Mouse (Mus musculus): ENCODE data around the gene Gpatch2.

Gene Gpatch2

DNA sequence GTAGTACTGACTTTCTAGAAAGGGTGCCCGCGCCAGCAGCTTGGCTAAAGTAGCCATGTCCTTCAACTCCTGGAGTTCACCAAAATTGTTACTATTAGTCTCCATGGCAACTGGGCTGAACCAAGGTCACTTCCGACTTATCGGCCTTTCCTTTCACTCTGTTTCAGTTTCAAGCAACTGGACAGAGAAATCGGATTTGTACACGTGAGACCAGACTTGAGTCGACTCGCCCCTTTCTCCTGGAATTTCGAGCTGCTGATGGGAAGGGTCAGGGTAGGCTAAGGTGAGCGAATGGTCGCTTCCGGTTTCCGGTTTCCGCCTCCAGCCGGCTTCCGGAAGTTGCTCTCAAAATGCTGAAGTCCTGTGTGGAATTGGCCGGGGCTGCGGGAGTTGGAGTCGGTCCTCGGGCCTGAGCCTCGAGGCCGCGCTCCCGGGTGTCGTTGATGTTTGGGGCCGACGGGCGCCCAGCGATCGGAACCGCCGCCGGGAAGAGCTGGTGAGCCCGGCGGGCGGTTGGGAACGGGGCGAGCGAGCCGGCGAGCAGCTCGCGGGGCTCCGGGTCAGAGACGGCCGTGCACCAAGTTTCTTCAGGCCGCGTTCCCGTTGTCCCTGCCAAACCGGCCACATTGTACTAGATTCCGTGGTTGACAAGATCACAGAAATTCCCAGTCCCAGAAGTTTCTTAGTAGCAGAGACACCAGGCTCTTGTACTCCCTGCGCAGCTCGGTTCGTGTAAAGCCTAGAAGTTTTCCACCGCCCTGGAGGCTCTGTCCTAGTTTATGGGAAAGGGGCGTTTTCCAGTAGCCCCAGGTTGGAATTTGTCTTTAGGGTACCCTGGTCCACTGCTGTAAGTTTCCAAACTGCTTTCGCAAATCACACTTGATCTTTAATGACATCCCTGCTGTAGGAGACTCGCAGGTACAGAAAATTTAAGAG, at the start of gene Gpatch2, which contains the start of gene Spata17:
Gene Gpatch2, plus strand, starts transcription at position 328 of the 936 bp plus-strand sequence.
Gene Spata17, minus strand, starts transcription at position 285 of the 936 bp plus-strand sequence.
- peak; percentile 77 for DNase-seq

DNA sequence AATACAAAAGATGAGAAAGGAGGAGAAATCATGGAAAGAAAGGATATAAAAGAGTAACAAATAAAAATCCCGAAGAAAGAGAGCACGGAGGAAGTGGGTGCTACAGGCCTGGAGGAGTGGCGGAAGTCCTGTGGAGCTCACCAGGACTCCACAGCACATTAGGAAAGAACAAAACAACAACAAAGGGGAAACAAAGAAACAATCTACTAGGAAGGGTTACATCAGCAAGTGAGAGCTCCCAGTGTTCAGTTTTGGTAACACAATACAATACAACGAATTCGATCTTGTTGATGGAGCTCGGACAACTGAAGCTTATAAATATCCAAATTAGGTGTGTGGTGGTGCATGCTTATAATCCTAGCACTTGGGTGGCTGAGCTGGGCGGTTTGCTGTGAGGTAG, 45.7 kb upstream of the Gpatch2 start:
- no peak for DNase-seq

DNA sequence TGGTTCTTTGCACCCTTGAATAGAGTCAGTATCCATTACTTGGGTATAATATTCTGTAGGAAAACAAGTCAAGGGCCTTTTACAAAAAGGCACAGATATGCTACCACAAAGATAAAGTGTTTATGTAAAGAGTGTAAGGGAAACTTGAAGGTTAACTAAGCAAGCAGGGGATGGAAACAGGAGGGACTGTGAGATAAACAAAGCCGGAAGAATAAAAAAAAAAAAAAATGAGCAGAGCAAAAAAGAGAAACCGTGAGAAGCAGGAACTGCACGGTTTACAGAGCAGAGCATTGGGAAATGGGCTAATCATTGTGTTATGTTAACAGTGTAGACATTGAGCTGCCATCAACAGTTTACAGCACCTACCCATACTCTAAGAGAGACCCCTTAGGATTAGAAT, 44.9 kb upstream of the Gpatch2 start:
- DNase-seq = no peak

DNA sequence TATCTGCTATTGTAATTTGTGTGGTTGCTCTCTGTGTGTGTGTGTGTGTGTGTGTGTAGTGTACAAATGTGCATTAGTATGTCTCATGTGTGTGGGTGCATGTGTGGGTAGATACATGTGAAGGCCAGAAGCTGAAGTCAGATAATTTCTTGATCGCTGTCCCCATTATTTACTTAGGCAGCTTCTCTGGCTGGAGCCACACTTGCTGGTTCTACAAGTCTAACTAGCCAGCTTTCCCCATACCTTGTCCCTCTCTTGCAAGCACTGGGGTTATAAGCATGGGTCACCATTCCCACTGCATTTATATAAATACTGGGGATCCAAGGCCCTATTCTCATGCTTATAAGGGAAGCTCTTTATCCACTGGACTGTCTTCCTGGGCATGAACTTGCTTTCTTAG, 39.3 kb upstream of the Gpatch2 start:
- no peak for DNase-seq

DNA sequence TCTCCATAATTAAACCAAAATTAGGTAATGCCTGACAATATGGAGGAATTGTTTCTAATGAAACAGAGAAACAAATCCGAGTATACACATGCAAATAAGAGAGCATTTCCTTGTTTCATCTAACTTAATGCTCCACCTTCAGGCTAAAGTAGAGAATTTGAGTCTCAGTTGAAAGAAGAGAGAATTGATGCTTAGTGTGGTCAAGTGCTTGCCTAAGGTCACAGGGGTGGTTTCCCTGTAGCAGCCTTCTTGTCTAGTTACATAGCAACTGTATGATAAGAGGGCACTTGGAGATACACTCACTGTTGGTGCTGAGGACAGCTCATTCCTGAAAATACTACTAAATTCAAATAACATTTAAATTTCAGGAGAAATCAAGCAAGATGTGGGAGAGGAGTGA, 36.8 kb upstream of the Gpatch2 start:
- DNase-seq = no peak

DNA sequence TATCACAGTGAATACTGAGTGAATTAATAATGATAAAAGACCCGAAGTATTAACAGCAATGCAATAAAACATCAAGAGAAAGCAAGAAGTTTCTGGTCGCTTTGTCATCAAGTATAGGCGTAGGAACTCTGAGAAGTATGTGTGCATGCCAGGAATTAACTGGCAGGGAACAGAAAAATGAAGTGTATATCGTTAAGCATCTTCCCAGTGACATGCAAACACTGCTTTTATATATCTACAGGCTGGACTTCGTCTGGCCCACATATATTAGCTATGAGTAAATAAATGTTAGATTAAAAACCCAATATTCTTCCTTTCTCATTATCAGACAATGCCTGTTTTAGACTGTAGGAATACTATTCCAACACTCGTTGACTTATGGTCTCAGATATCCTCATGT, 9.8 kb upstream of the Gpatch2 start:
- DNase-seq = no peak

DNA sequence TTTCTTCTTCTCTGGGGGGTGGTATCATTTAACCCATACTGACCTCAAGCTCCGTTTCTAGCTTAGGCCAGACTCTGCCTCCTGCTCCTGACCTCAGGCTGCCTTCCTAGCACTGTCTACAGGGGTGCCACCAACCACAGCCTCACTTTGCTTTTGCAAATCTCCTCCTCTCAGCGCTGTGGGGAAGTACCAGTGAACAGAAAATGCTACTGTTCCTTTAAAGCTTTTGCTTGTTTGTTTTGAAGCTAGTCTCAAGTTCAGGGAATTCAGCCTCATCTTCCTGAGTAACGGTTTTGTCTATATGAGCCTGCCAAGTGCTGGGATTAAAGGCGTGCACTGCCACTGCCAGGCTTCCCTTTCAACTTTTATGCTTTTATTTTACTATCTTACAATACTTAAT, 5.8 kb upstream of the Gpatch2 start:
- no peak for DNase-seq

DNA sequence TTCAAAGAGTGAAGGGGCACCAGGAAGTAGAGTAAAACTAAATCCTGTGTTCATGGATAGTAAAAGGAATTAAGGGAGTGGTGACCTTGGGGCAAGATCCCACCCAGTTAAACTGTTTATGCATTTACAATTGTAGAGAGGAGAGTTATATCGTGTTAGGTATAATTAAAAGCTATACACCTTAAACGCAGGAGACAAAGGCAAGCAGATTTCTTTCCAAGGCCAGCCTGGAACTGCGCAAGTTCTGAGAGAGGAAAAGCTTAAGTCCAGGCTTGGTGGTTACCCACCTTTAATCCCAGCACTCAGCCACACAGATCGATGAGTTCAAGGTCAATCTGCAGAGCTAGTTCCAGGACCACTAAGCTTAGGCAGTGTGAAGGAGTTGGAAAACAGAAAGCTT, 4.6 kb upstream of the Gpatch2 start:
- DNase-seq = no peak

DNA sequence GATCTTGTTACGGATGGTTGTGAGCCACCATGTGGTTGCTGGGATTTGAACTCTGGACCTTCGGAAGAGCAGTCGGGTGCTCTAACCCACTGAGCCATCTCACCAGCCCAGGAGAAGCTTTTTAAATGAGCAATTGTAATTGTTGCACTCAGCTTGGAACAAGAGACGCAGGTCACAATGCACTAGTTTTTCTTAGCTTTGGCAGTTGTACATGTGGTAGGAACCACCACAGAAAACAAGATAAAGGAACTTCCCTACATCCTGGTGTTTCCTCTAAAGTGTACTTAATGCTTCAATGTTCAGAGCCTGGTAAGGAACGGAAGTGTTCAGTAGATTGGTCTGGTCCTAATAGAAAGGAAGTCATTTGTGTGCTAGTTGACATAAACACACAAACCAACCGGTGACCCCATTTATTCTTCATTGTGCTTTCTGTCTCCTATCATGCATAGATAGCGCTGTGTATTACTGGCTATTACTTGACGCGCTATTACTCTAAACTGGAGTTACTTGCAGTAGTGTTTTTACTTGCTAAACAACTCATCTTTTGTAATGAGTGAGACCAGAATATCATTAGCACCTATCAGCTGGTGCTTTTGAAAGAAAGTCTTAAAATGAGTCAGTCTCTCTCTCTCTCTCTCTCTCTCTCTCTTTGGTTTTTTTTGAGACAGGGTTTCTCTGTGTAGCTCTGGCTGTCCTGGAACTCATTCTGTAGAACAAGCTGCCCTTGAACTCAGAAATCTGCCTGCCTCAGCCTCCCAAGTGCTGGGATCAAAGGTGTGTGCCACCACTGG, 1.5 kb downstream of the Gpatch2 start:
- no peak for DNase-seq

DNA sequence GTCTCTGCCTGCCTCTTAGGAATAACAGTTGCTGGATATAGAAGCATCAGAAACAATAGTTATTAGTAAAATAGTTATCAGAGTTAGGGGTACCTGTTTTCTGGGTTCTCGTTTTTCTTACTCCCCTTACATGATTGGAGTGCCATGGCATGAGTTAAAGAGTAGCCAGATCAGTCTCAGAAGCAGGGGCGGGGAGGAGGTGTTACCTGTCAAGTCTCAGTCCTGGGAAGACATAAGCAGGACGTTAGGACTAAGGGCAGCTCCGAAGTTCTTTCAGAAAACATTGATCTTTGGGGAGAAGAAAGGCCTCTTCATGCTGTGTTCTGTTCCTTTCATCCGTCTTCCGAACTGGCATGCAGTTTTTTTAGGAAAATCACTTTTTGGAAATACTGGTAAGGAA, 5.4 kb downstream of the Gpatch2 start:
- DNase-seq = no peak

DNA sequence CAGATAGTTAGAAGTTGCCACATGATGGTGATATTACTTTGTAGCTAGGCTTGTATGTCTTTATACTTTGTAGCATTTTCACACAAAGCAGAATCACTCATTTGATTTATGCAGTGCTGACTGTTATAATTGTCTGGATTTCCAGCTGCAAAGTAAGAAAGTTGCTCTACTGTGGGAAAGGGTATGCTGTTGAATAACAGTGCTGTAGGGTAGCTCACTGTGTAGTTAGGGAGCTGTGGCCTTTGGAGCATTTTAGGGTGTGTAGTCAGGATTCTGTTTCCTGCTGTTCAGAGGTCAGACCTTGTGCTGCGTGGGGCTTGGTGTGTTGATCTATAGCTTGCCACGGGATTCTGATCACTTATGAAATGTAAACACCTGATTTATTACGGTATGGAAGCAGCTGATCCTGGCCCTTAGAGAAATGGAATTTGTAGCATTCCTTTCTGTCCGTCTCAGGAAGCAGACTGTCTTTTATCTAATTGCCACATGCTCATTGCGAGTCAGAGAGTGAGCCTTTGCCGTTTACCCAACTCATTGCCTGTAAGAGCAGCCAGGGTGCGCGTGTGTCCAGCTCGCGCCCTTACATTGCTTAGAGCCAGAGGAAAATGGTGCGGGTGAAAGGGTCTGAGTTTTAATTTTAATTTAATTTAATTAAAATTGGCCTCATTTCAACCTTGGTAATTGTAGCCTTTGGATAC, 11.2 kb downstream of the Gpatch2 start:
- DNase-seq = no peak

DNA sequence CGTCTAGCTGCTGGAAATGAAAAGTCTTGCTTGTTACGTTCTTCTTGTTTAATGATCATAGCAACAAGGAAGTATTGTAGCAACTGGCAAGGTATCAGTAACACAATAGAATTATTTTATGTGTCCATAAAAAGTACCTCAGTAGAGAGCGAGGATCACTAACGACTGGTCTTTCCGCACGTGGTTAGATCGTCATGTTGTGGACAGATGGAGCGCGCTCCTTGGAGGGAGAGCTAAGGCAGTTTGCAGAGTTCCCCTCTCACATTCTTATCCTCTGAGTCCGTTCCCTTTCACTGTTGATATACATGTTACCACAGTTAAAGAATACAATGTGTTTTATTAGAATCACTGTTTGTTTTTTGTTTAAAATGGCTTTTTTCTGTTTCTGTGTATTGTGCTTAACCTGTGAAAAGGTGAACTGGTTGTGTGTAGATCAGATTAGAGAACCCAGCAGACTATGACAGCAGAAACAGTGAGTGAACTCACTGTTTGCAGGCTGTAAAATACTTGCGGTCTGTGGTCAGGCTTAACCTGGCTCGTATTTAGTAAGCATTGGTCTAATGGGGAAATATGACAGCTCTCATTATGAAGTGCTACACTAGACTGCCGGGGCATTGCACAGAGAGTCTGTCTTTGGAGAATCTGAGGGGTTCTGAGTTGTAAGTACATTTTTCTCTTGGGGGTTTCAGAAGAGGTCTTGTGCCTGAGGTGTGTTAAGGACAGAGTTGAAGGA, 13.3 kb downstream of the Gpatch2 start:
- DNase-seq = no peak

DNA sequence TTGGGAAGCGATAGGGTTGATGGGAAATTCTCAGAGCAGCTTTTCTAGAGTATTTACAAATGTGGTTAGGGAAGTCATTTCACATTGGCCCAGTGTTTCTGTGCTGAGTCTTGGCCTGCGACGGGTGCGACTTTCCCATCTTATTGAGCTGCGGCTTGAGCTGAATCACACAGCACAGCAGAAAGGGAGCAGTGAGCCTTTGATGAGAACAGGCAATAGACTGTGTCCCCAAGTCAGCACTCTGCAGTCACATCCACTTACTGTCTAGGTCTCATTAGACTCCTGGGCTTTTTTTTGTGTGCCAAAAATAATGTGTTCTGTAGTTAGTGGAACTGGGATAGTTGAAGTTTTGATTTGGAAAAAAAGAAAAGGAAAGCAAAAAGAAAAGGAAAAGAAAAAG, 14.9 kb downstream of the Gpatch2 start:
- no peak for DNase-seq

DNA sequence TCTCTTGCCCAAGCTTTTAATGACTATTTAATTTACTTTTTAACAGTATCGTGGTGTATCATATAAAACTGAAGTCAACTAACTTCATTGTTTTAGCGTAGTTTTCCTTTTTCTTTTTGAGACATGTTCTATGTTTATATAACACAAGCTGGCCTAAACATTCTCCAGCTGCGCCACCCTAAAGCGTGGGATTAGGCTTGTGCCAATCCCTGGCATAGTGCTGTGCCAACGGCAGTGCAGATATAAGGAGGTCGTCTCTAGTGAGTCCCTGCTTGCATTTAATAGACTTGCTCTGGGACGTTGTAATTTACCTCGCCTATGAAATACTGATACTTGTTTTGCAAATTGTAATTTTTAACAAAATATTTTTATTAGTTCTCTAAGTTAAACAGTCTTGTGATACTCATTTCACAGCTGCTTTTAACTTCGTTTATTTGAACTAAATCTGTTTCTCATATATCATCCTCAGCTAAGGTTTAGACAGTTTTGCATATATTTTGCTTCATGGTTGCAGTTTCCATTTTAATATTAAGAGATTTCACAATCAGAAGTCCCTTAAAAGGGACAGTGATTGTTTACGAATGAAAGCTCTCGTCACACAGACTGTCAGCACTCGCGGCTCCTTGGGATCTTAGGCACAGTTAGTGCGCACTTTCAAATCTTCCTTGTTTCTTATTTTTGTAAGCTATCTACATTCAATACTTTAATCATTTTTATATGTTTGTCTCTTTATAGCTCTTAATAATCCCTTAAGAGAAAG, 17.1 kb downstream of the Gpatch2 start:
- no peak for DNase-seq

DNA sequence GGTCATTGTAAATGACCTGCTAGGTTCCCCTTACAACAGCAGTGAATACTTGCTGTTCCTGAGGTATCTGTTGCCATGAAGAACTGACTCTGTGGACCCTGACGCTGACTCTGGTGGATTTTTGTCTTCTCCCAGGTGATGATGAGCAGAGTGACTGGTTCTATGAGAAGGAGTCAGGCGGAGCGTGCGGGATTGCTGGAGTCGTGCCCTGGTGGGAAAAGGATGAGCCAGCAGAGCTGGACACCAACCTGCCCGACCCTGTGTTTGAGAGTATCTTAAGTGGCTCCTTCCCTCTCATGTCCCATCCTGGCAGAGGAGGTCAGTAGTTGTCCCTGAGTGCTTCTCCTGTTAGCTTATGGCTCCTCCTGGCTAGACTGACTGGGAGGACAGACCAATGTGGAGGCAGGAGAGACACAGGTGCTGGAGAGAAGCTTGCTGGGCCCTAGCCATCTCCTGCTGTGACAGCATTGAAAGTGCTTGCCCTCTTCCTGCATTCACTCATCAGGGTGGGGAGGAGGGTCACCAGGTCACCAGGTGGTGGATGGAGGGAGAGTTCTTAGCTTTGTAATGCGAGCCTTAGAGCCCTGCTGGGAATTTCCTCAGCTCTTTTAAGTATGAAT, 17.8 kb downstream of the Gpatch2 start:
- no peak for DNase-seq

DNA sequence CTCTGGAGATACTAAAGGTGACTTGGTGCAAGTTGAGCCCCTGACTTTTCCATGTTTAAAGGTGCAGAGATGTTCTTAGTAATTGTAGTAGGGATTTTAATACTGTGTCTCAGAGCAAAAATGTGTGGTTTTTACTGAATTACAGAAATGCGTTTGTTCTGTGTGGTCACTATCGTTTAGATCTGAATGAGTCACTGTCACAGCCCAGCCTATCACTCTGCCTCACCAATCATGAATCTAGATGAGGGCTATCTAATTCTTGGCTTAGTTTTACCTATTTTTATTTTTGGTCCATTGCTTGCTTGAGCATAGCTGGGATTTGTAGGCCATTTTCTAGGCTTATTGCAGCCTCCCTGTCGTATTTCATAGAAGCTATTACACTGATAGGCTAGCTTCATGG, 19.9 kb downstream of the Gpatch2 start:
- no peak for DNase-seq

DNA sequence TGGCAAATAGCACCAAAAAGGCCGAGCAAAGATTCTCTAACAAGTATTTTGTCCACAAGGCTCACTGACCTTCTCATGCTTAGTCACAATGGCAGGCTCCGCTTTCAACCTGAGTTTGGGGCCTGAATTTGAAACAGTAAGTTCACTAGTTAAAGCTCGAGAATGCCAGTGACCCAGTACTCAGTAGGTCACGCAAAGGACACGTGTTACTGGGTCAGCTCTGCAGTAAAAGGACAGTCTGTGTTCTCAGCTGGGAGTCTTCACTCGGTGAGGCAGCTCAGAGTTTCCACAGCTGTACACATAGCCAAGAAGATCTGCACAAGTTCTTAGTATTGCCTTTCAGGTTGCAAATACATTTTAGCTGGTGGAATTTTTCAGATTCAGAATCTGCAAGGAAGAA, 21.0 kb downstream of the Gpatch2 start:
- DNase-seq = no peak

DNA sequence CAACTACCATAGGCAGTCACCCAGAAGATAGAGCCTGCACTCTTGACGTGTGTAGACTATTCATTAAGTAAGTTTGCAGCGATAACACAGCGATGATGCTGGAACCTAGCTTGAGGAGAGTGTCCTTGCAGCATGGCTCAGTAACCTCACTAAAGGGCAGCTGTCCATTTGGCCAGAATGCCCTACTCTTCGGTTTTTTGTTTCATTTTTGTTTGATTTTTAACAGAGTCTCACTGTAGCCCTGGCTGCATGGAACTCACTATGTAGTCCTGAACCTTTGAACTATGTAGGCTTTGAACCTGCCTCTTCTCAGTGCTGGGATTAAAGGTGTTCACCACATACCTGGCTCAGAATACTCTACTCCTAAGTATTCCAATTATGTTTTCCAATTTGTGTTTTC, 22.8 kb downstream of the Gpatch2 start:
- no peak for DNase-seq

DNA sequence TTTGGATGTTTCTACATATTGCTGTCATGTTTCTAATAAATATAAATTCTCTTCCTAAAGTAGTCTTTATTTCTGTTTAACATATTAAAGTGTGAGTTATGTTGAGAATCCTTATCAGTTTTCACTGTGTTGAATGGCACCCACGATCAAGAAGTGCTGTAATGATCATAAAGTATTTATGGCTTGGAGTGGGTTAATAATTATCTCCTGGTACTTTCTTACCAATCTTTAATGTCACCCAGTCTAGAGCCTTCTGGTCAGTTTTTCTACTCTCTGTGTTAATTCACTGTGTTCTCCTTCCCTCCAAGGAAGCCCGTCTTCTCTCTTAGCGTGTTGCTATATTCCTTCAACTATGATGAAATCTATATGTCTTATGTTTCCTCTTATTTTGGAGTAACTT, 25.0 kb downstream of the Gpatch2 start:
- no peak for DNase-seq

DNA sequence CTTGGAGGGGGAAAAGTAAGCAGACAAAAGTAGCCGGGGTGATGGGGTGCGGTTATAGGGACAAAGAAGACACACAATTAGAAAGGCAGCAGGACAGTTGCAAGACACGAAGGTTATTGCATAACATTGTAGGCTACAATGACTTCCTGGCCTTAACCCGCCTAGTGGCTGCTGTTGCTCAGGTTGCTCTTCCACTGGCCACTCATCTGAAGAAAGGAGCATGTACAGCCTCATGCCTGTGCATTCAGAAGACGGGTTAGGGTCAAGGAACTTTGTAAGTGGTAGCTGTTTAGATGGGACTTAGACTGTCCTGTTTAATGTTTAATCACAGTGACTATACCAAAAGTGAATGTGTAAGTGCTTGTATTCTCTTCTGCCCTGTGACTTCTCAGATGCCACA, 26.0 kb downstream of the Gpatch2 start:
- no peak for DNase-seq

DNA sequence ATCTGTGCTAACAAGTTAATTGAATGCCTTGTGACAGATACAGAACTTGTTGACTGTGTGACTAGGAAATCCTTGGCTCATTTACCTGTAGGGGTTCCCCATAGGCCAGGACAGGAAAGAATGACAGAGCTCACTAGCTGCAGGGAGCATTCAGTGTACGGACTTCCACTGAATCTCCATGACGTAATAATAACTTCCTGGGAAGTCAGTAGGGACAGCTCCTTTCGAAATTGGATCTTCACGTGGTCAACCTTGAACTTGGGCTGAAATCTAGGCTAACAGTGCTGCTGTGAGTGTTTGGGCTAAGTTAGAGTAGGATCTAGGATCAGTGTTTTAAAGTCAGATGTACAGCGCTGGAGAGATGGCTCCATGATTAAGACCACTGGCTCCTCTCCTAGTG, 29.4 kb downstream of the Gpatch2 start:
- DNase-seq = no peak
